Mouse (Mus musculus) adipocyte (in vitro differentiated cells): ENCODE measurements around the gene Rgs3.

Source experiments
- DNase-seq: peaks from one replicate; pipeline ENCODE4 v3.0.0-alpha.2; 2016; ENCODE audit warnings: low spot score

Gene Rgs3

GRCm38 (mm10) chr4:62726282-62726937 is 166.8 kb downstream of the Rgs3 start:
- no peak for DNase-seq

- peak; percentile 53 for DNase-seq
These were observed 168.1 kb downstream of the Rgs3 start for GRCm38 (mm10) chr4:62727541-62728303.

GRCm38 (mm10) chr4:62728471-62728870 is 168.8 kb downstream of the Rgs3 start:
- no peak for DNase-seq

- peak; percentile 69 for DNase-seq
These were observed 169.5 kb downstream of the Rgs3 start for GRCm38 (mm10) chr4:62729191-62729590.

- no peak for DNase-seq
These were observed 170.3 kb downstream of the Rgs3 start for GRCm38 (mm10) chr4:62729941-62730340.

GRCm38 (mm10) chr4:62730861-62731260 is 171.2 kb downstream of the Rgs3 start:
- DNase-seq = no peak

- no peak for DNase-seq
These were observed 171.9 kb downstream of the Rgs3 start for GRCm38 (mm10) chr4:62731531-62732063.

GRCm38 (mm10) chr4:62732096-62732495 is 172.4 kb downstream of the Rgs3 start:
- no peak for DNase-seq

GRCm38 (mm10) chr4:62732840-62733239 is 173.2 kb downstream of the Rgs3 start:
- no peak for DNase-seq

GRCm38 (mm10) chr4:62733938-62734337 is 174.3 kb downstream of the Rgs3 start:
- DNase-seq = no peak

GRCm38 (mm10) chr4:62735291-62735690 is 175.6 kb downstream of the Rgs3 start:
- no peak for DNase-seq

- no peak for DNase-seq
These were observed 176.2 kb downstream of the Rgs3 start for GRCm38 (mm10) chr4:62735878-62736277.

GRCm38 (mm10) chr4:62736421-62736820 is 176.8 kb downstream of the Rgs3 start:
- DNase-seq = no peak

GRCm38 (mm10) chr4:62736904-62737303 is 177.3 kb downstream of the Rgs3 start:
- DNase-seq = no peak

GRCm38 (mm10) chr4:62737983-62738695 is 178.5 kb downstream of the Rgs3 start:
- no peak for DNase-seq

- no peak for DNase-seq
These were observed 179.3 kb downstream of the Rgs3 start for GRCm38 (mm10) chr4:62738996-62739395.

- DNase-seq = no peak
These were observed 179.9 kb downstream of the Rgs3 start for GRCm38 (mm10) chr4:62739591-62739990.

GRCm38 (mm10) chr4:62740282-62741054 is 180.8 kb downstream of the Rgs3 start:
- DNase-seq = no peak

- peak; percentile 48 for DNase-seq
These were observed 181.4 kb downstream of the Rgs3 start for GRCm38 (mm10) chr4:62741055-62741453.

GRCm38 (mm10) chr4:62741601-62742000 is 182.0 kb downstream of the Rgs3 start:
- DNase-seq = no peak

GRCm38 (mm10) chr4:62742885-62743760 is 183.5 kb downstream of the Rgs3 start:
- peak; percentile 67 for DNase-seq
